Mouse (Mus musculus): Measurements from ENCODE around the gene Pxdn.

DNA sequence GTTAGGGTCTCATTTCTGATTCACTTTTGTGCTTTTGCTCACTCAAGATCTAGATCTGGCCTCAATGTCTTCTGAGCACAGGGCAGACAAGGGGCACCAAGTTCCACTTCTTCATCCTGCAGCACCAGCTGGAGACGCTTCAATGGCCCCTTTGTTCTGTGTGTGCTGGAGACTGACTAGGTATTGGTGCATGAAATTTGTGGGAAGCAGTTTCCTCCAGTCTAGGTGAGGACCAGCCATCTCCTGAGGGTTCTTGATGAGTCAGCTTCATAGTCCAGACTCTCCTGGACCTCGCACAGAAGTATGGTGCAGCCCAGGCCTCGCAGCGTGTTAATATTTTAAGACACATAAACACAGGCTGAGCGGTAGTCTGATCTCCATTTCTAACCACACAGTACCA, 97.3 kb downstream of the Pxdn start:
- no peak for TF ChIP-seq POLR2A (IDR thresholded peaks at IDR 0.05; ENCODE audit: insufficient read length, low read depth)
- no peak for TF ChIP-seq MYOG (IDR thresholded peaks at IDR 0.05; ENCODE audit: control insufficient read depth in 1 of 3, insufficient read depth in 1 of 3, insufficient read length in 2 of 3, low read depth in 2 of 3)

Data from myocyte (in vitro differentiated cells).